Mouse (Mus musculus) kidney, postnatal 10 days (tissue): ENCODE measurements around the gene Dirc2.
A peak's percentile ranks its signal among the peaks of the same experiment; 100 is the strongest.

Experiments
- DNase-seq: peaks from one replicate; pipeline ENCODE4 v3.0.0; 2021; ENCODE audit warnings: mixed read lengths

The Dirc2 gene

GRCm38 (mm10) chr16:35738096-35738767 lies 30.9 kb downstream of the Dirc2 start:
- DNase-seq, result peak; percentile 16

- peak; percentile 75 for DNase-seq
Measured at GRCm38 (mm10) chr16:35734038-35734437, 35.1 kb downstream of the Dirc2 start.

- DNase-seq, result no peak
Measured at GRCm38 (mm10) chr16:35732096-35732495, 37.1 kb downstream of the Dirc2 start.

- DNase-seq, result peak; percentile 53
Measured at GRCm38 (mm10) chr16:35729151-35729738, 39.9 kb downstream of the Dirc2 start.

- no peak for DNase-seq
Measured at GRCm38 (mm10) chr16:35726601-35727000, 42.6 kb downstream of the Dirc2 start.

- DNase-seq, result no peak
Measured at GRCm38 (mm10) chr16:35724561-35724960, 44.6 kb downstream of the Dirc2 start.

GRCm38 (mm10) chr16:35717761-35718160 lies 51.4 kb downstream of the Dirc2 start:
- no peak for DNase-seq

GRCm38 (mm10) chr16:35716257-35716656 lies 52.9 kb downstream of the Dirc2 start:
- peak; percentile 23 for DNase-seq

GRCm38 (mm10) chr16:35715771-35716170 lies 53.4 kb downstream of the Dirc2 start:
- DNase-seq, result no peak

- no peak for DNase-seq
Measured at GRCm38 (mm10) chr16:35715350-35715749, 53.8 kb downstream of the Dirc2 start.

- no peak for DNase-seq
Measured at GRCm38 (mm10) chr16:35714689-35715088, 54.5 kb downstream of the Dirc2 start.

- no peak for DNase-seq
Measured at GRCm38 (mm10) chr16:35713606-35714005, 55.5 kb downstream of the Dirc2 start.

- DNase-seq, result no peak
Measured at GRCm38 (mm10) chr16:35711004-35711403, 58.2 kb downstream of the Dirc2 start.

GRCm38 (mm10) chr16:35707004-35707403 lies 62.2 kb downstream of the Dirc2 start:
- DNase-seq, result no peak

- no peak for DNase-seq
Measured at GRCm38 (mm10) chr16:35704796-35705195, 64.4 kb downstream of the Dirc2 start.

- peak; percentile 40 for DNase-seq
Measured at GRCm38 (mm10) chr16:35703763-35704679, 65.1 kb downstream of the Dirc2 start.

- no peak for DNase-seq
Measured at GRCm38 (mm10) chr16:35701823-35702222, 67.3 kb downstream of the Dirc2 start.

- DNase-seq, result no peak
Measured at GRCm38 (mm10) chr16:35696103-35696502, 73.1 kb downstream of the Dirc2 start.

- no peak for DNase-seq
Measured at GRCm38 (mm10) chr16:35694250-35694846, 74.8 kb downstream of the Dirc2 start.

- no peak for DNase-seq
Measured at GRCm38 (mm10) chr16:35691606-35692005, 77.5 kb downstream of the Dirc2 start.

GRCm38 (mm10) chr16:35686491-35686890 lies 82.7 kb downstream of the Dirc2 start:
- DNase-seq, result no peak

- no peak for DNase-seq
Measured at GRCm38 (mm10) chr16:35685027-35685426, 84.1 kb downstream of the Dirc2 start.
